Mouse (Mus musculus) heart, embryonic 13.5 days (tissue): ENCODE measurements at regions not wholly inside any gene's neighbourhood (a gene's known extent, or its start where the extent isn't known, plus 50 kb on each side); places are given as distances from the start of the nearest gene placed in this dataset.
A peak's percentile ranks its signal among the peaks of the same experiment; 100 is the strongest.

Experiments used
- ATAC-seq: fragments of 200-750 bp; cut with Nextera tagmentation; 2 replicates; pipeline ENCODE4 v1.8.0; 2017; ENCODE audit warnings: moderate TSS enrichment; ENCODE audit not compliant: insufficient number of reproducible peaks, low FRiP score, low TSS enrichment; ENCODE audit errors: extremely low read depth
- H3K27ac ChIP-seq: fragments of 300-500 bp; sonication (generic); replicated peaks from 2 replicates; pipeline ENCODE4 v1.5.1; 2015; ENCODE audit warnings: moderate library complexity, mild to moderate bottlenecking, inconsistent platforms
- H3K27me3 ChIP-seq: fragments of 300-500 bp; sonication (generic); replicated peaks from 2 replicates; pipeline ENCODE4 v1.6.1; 2015; ENCODE audit warnings: mild to moderate bottlenecking, inconsistent platforms
- H3K36me3 ChIP-seq: fragments of 300-500 bp; sonication (generic); 2 replicates; pipeline ENCODE4 v1.6.1; 2015; ENCODE audit warnings: mild to moderate bottlenecking, inconsistent platforms
- H3K4me1 ChIP-seq: fragments of 300-500 bp; sonication (generic); 2 replicates; pipeline ENCODE4 v1.6.1; 2015; ENCODE audit warnings: inconsistent platforms
- H3K4me2 ChIP-seq: fragments of 300-500 bp; sonication (generic); 2 replicates; pipeline ENCODE4 v1.6.1; 2015; ENCODE audit warnings: inconsistent platforms, mild to moderate bottlenecking, moderate library complexity
- H3K4me3 ChIP-seq: fragments of 300-500 bp; sonication (generic); 2 replicates; pipeline ENCODE4 v1.5.1; 2015; ENCODE audit warnings: moderate library complexity, mild to moderate bottlenecking, inconsistent platforms
- H3K9ac ChIP-seq: fragments of 300-500 bp; sonication (generic); 2 replicates; pipeline ENCODE4 v1.6.1; 2015; ENCODE audit warnings: inconsistent platforms, mild to moderate bottlenecking, moderate library complexity
- H3K9me3 ChIP-seq: fragments of 300-500 bp; sonication (generic); 2 replicates; pipeline ENCODE4 v1.6.1; 2016; ENCODE audit warnings: inconsistent platforms
- WGBS: fragments of 180-500 bp; shearing (Covaris S2); methylation state at CpG from one replicate; pipeline ENCODE4 v1.1.7; 2015; ENCODE audit warnings: mixed read lengths; 5-methylcytosine and 5-hydroxymethylcytosine counted together

- Histone ChIP-seq H3K9me3 (0 out of 2 replicates have a peak, but pooled peaks cover 3% of the 10 kb centered on the region), H3K27me3 (no peaks in the 10 kb centered on the region), H3K9ac (no peak overlapping the region), H3K4me2 (peak overlapping the region; percentile 48), H3K27ac (peak overlapping the region; percentile 80), H3K36me3 (no peaks in the 10 kb centered on the region), H3K4me1 (peaks cover 43% of the 10 kb centered on the region), H3K4me3 (no peak overlapping the region)
- peak; percentile 71; the same call in 1 of the 2 replicates for ATAC-seq
- WGBS = 4% methylated on average over 6 of the region's 6 CpGs
Measured at GRCm38 (mm10) chr12:25293470-25294178, 196.7 kb upstream of the Id2 start.

GRCm38 (mm10) chr12:25289381-25289780 is 192.4 kb upstream of the Id2 start:
- 70% methylated on average over 2 of the region's 2 CpGs for WGBS
- ATAC-seq = no peak
- Histone ChIP-seq H3K4me1 (peaks cover 16% of the 10 kb centered on the region), H3K27me3 (no peaks in the 10 kb centered on the region), H3K4me3 (no peak overlapping the region), H3K27ac (no peak overlapping the region), H3K9ac (no peak overlapping the region), H3K9me3 (no peaks in the 10 kb centered on the region), H3K4me2 (no peak overlapping the region), H3K36me3 (no peaks in the 10 kb centered on the region)

DNA sequence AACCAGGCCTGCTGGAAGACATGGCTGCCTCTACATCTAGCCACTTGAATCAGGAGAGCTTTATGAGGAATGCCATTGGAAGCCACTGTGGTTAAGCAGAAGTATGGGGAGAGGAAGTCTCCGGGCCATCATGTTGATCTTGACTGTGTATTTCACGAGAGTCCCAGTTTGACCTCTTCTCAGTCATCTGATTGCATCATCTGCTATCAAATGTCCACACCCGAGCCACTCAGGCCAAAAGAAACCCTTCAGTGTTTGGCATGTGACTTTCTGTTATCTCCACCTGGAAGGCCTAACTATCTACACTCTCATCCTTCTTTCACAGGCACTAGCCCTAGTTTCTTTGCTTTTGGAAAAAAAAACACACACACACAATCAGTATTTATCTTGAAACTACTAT is 186.9 kb upstream of the Id2 start:
- no peaks in the 10 kb centered on the region for H3K9me3 ChIP-seq
- no peaks in the 10 kb centered on the region for H3K27me3 ChIP-seq
- no peak overlapping the region for H3K9ac ChIP-seq
- H3K36me3 ChIP-seq = no peaks in the 10 kb centered on the region
- no peak for ATAC-seq
- H3K4me3 ChIP-seq = no peak overlapping the region
- WGBS = 42% methylated on average over 3 of the region's 3 CpGs
- H3K27ac ChIP-seq = no peak overlapping the region
- no peak overlapping the region for H3K4me2 ChIP-seq
- H3K4me1 ChIP-seq = no peaks in the 10 kb centered on the region

DNA sequence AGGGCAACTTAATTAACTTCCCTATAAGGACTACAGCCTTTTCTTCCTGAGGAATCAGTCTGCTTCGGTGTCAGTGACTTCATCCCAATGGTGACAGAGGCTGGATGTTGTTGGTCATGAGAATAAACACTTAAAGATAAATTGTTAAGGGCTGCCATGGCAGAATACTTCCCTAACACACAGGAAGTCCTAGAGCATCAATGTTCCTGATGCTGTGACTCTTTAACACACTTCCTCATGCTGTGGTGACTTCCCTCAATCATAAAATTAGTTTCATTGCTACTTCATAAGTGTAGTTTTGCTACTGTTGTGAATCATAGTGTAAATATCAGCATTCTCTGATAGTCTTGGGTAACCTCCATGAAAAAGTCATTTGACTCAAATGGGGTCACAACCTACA is 184.5 kb upstream of the Id2 start:
- Histone ChIP-seq H3K9me3 (no peaks in the 10 kb centered on the region), H3K27me3 (no peaks in the 10 kb centered on the region), H3K4me3 (no peak overlapping the region), H3K36me3 (no peaks in the 10 kb centered on the region), H3K4me1 (no peaks in the 10 kb centered on the region), H3K4me2 (no peak overlapping the region), H3K9ac (no peak overlapping the region), H3K27ac (no peak overlapping the region)
- no peak for ATAC-seq
- 66% methylated on average over 1 of the region's 1 CpGs for WGBS

- Histone ChIP-seq H3K27me3 (no peaks in the 10 kb centered on the region), H3K27ac (no peak overlapping the region), H3K9me3 (peaks cover 5% of the 10 kb centered on the region; the same call in 1 of the 2 replicates), H3K4me3 (no peak overlapping the region), H3K4me1 (peaks cover 35% of the 10 kb centered on the region), H3K9ac (no peak overlapping the region), H3K36me3 (no peaks in the 10 kb centered on the region), H3K4me2 (no peak overlapping the region)
- ATAC-seq = no peak
- 65% methylated on average over 6 of the region's 6 CpGs for WGBS
Measured at GRCm38 (mm10) chr12:25273631-25274305, 176.8 kb upstream of the Id2 start.

DNA sequence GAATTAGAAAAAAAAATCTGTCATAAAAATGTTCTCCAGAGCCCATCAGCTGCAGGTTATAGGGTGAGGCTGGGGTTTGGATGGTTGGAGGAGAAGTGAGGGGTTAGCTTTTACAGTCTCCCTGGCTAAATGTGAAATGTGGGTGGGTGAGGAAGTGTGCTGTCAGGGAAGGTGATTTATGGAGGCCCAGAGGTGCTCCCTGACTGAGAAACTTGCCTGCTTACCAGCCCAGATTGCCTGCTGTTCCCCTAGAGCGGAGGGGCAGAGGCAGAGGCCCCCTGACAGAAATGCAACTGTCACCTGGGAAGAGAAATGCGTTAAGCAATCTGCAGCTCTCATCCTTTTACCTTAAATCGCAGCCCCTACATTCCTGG is 175.8 kb upstream of the Id2 start:
- WGBS = 49% methylated on average over 3 of the region's 3 CpGs
- H3K27ac ChIP-seq = no peak overlapping the region
- H3K4me2 ChIP-seq = no peak overlapping the region
- ATAC-seq = no peak
- H3K4me1 ChIP-seq = peaks cover 42% of the 10 kb centered on the region
- H3K27me3 ChIP-seq = no peaks in the 10 kb centered on the region
- peaks cover 5% of the 10 kb centered on the region; the same call in 1 of the 2 replicates for H3K9me3 ChIP-seq
- H3K36me3 ChIP-seq = no peaks in the 10 kb centered on the region
- H3K9ac ChIP-seq = no peak overlapping the region
- no peak overlapping the region for H3K4me3 ChIP-seq

GRCm38 (mm10) chr12:25272114-25272751 is 175.3 kb upstream of the Id2 start:
- H3K4me2 ChIP-seq = no peak overlapping the region
- H3K9me3 ChIP-seq = peaks cover 5% of the 10 kb centered on the region; the same call in 1 of the 2 replicates
- H3K4me3 ChIP-seq = no peak overlapping the region
- H3K27me3 ChIP-seq = no peaks in the 10 kb centered on the region
- H3K36me3 ChIP-seq = no peaks in the 10 kb centered on the region
- 63% methylated on average over 6 of the region's 6 CpGs for WGBS
- ATAC-seq = no peak
- no peak overlapping the region for H3K27ac ChIP-seq
- peaks cover 42% of the 10 kb centered on the region for H3K4me1 ChIP-seq
- H3K9ac ChIP-seq = no peak overlapping the region

- Histone ChIP-seq H3K27ac (no peak overlapping the region), H3K4me3 (no peak overlapping the region), H3K27me3 (no peaks in the 10 kb centered on the region), H3K36me3 (no peaks in the 10 kb centered on the region), H3K9ac (no peak overlapping the region), H3K4me1 (peaks cover 54% of the 10 kb centered on the region), H3K4me2 (no peak overlapping the region), H3K9me3 (no peaks in the 10 kb centered on the region)
- WGBS = 32% methylated on average over 3 of the region's 3 CpGs
- no peak for ATAC-seq
Measured at GRCm38 (mm10) chr12:25269878-25270277, 172.9 kb upstream of the Id2 start.

DNA sequence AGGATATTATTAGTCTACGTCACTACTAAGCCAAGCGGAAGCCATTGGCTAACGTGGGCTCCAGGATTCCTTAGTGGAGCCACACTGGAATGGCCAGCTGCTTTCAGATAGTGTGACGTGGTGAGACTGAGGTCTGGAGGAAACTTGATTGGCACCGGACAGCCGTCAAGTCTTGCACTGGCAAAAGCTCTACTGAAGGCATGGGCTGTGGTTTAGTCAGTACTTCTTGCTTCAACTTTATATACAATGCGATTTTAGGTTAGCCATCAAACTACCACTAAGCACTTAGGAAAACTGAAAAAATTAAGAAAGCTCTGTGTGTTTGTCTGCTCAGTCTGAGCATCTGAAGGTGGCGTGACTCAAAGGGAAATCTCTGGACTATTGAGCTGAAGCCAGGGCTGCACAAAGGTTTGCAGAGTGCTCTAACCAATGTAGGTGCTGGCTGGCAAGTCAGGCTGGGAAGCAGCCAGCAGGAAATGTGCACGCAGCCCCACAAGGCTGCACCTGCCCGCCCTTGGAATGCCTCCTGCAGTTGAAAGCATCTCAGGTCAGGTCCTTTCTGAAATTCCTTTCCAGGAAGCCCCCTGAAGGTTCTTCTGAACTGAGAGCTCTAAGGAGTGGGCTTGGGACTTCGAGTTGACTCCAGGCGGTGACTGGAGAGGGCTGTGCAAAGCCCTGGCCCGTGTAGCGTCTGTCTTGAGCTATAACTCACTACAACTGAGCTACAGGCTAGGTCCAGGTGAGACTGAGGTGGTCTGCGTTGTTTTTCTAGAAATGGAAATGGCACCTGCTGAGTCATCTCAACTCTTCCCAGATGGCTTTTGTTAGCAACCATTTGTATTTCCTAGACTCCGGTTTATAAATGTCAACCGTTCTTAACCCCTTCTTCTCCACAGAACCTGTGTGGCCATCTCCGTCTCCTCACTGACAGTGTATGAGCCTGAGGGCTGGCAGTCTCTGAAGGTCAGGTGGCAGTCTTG is 172.2 kb upstream of the Id2 start:
- no peaks in the 10 kb centered on the region for H3K27me3 ChIP-seq
- ATAC-seq = no peak
- WGBS = 64% methylated on average over 18 of the region's 18 CpGs
- no peak overlapping the region for H3K4me3 ChIP-seq
- H3K4me2 ChIP-seq = no peak overlapping the region
- H3K4me1 ChIP-seq = peaks cover 47% of the 10 kb centered on the region
- H3K27ac ChIP-seq = no peak overlapping the region
- no peaks in the 10 kb centered on the region for H3K9me3 ChIP-seq
- no peaks in the 10 kb centered on the region for H3K36me3 ChIP-seq
- H3K9ac ChIP-seq = no peak overlapping the region

GRCm38 (mm10) chr12:25268323-25268722 is 171.4 kb upstream of the Id2 start:
- no peaks in the 10 kb centered on the region for H3K27me3 ChIP-seq
- 55% methylated on average over 7 of the region's 7 CpGs for WGBS
- no peak overlapping the region for H3K27ac ChIP-seq
- H3K4me1 ChIP-seq = peaks cover 44% of the 10 kb centered on the region
- H3K4me3 ChIP-seq = no peak overlapping the region
- H3K4me2 ChIP-seq = no peak overlapping the region
- ATAC-seq = no peak
- H3K9me3 ChIP-seq = no peaks in the 10 kb centered on the region
- H3K9ac ChIP-seq = no peak overlapping the region
- no peaks in the 10 kb centered on the region for H3K36me3 ChIP-seq

DNA sequence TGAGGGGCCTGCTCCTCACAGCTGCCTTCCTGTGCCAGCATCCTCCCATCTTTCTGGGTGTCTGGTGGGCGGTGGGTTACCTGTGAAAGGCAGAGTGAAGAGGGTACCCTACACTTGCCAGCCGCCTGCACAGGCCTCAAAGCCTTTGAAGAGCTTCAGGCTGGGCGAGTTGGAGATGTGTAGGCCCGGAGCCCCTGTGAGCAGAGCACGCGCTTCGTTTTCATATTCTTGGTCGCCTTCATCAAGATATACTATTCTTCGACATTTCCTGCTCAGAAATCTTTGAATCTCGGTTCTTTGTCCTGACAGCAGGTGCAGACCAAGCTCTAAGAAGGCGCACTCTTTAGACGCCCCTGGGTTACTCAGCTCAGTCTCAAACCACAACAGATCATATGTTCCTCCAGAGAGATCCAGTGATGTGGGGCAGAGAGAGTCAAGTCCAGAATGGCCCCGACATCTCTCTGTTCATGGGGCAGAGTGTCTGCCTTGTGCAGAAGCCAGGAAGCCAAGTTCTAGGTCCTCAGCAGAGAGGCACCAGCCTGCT is 170.7 kb upstream of the Id2 start:
- no peak overlapping the region for H3K4me3 ChIP-seq
- H3K4me2 ChIP-seq = no peak overlapping the region
- no peak overlapping the region for H3K27ac ChIP-seq
- no peak overlapping the region for H3K9ac ChIP-seq
- no peaks in the 10 kb centered on the region for H3K27me3 ChIP-seq
- H3K4me1 ChIP-seq = peaks cover 38% of the 10 kb centered on the region
- ATAC-seq = no peak
- H3K36me3 ChIP-seq = no peaks in the 10 kb centered on the region
- H3K9me3 ChIP-seq = no peaks in the 10 kb centered on the region
- 87% methylated on average over 13 of the region's 13 CpGs for WGBS
